Mouse (Mus musculus) naive thymus-derived CD4-positive, alpha-beta T cell, adult 2 months (primary cell): Measurements from ENCODE around the gene Lhfp.

Source experiments
- DNase-seq: peaks from one replicate; pipeline ENCODE4 v3.0.0-alpha.2; 2011; ENCODE audit warnings: low read depth

Lhfp gene

GRCm38 (mm10) chr3:53041411-53042239, at the start of gene Lhfp:
Gene Lhfp, plus strand, starts transcription at chr3:53041528.
- DNase-seq = peak; percentile 58

GRCm38 (mm10) chr3:52993296-52993695, 48.0 kb upstream of the Lhfp start:
- DNase-seq = no peak

DNA sequence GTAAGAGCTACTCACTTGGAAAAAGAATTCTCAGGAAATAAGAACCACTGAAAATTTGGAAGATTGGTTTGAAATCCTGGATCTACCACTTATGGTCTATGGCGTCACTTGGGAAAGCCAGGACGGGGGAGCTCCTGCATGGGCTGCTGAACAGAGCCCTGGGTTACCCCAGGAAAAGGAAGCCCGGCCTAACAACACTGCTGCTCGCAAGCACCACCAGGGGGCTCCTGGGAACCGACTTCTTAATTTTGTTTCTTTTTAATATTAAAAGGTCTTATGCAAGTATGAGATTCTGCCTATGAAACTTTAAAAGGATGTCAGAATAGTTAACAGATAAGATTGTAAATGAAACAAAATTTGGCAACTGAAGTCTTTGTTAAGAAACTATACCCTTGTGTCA, 46.7 kb upstream of the Lhfp start:
- peak; percentile 28 for DNase-seq

GRCm38 (mm10) chr3:52996635-52997034, 44.7 kb upstream of the Lhfp start:
- DNase-seq = no peak

- DNase-seq = no peak
Measured at GRCm38 (mm10) chr3:52997381-52997780, 43.9 kb upstream of the Lhfp start.

- no peak for DNase-seq
Measured at GRCm38 (mm10) chr3:52999016-52999744, 42.1 kb upstream of the Lhfp start.

DNA sequence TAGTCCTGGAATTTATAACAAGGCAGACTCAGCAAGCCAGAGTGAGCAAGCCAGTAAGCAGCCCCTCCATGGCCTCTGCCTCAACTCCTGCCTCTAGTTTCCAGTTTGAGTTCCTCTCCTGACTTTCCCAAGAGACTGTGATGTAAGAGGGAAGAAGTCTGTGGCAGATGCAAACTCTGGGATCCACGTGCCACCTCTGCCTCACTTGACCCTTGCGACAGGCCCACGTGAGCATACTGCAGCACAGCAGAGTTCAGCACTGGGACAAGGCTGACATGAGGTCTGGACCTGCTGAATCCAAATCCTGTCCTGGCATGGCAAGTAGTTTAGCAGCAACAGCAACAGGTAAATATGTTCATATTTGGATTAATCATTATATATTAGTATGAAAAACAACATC, 41.3 kb upstream of the Lhfp start:
- DNase-seq = no peak

- DNase-seq = no peak
Measured at GRCm38 (mm10) chr3:53002076-53002475, 39.3 kb upstream of the Lhfp start.

DNA sequence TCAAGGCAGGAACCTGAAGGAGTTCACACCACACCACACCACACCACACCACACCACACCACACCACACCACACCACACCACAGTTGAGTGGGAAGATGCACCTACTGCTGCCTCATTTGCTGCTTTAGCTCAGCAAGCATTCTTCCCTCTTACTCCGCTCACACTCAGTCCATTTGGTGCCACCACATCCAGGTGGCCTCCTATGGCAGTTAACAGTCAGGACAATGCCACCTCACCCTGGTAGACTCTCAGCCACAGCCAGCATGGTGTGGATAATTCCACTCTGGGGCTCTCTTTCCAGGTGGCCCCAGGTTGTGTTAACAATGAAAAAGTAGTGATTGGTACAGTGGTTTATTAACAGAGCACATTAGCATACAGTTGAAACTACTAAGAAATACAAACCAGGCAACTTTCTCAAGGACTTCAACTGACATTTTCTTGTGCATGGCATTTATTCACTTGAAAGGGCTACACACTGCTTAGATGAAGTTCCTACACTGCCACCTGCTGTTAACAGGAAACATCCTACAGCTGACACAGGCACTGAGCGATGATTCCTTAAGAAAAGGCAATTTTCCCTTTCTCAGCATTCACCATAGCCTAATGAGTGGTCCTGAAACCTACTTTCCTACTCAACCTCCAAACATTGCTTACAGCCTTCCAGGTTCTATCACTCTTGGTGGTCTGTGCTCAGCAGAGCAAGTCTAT, 36.8 kb upstream of the Lhfp start:
- DNase-seq = peak; percentile 71

GRCm38 (mm10) chr3:53007411-53007810, 33.9 kb upstream of the Lhfp start:
- DNase-seq = no peak

DNA sequence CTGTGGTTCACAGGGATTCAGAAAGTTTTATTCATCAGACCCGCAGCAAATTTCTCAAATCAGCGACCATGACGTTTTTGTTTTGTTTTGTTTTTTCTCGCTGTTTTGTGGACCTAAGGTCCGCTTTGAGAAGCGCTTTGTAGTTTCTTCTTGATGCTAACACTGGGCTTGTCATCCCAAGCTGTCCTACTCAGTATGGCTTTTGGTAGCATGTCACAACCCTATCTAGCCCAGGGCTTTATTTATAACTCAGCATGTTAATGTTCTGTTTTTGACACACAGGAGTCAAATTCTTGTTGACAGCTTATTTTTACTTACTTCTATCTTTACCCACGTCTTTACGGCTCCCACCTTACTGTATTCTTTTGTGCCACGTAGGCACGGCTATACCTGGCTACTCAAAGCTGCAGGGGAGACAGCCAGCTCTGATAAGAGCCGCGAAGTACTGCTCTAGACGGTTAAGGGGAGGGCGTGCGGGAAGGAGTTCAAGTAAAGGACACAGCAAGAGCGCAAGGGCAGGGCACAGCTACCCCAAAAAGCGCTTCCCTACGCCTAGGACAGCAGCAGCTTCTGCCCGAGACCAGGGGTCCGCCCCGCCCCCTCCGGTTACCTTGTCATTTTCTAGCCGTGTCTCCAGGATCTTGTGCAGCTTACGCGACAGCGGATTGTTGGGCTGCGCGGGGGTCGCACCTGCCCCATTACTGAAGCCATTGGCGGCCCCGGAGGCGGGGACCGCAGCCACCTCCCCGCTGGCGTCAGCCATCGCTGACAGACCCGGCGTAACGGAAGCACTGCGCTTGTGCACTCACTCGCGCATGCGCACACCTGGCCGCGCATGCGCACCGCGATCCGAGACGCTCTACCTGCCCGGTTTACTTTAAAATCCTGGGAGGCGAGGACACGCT, 24.6 kb upstream of the Lhfp start, which contains the start of gene Cog6:
Cog6 (minus strand) TSS at position 802 of the 905 bp plus-strand sequence.
- peak; percentile 94 for DNase-seq

DNA sequence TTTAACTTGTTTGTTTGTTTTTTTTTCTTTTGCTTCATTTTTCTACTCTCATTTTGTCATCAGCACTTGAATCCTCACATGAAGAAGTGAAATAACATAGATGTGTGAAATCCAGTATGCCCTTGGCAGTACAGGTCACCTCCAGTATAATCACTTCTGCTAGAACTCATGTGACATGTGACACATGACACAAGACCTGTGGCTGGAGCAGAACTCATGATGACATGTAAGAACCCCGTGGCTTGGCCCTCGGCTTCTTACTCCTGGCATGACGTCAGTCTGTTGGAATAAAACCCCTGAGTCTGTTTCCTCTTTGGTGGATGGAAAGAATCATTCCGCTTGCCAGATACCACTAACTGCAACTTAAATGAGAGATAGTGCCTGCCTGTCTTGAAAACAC, 14.0 kb upstream of the Lhfp start:
- no peak for DNase-seq

- peak; percentile 86 for DNase-seq
Measured at GRCm38 (mm10) chr3:53029046-53029445, 12.3 kb upstream of the Lhfp start.

DNA sequence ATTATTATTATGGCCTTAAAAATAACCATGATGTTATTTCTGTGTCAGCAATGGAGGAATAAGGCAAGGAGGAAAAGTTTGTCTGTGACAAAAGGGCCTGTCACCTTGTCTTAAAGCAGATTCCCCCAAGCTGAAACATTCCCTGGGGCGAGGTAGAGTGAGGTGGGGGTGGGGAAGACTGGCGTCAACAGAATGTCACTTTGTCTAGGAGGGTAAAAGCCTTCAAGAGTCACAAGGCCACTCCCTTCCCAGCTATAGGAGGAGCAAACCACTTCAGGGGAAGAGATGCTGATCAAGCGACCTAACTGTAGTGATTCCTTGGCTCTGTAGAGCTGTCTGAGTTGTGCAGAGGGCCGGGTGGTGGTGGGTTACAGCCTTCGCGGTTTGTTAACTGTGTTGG, 9.7 kb upstream of the Lhfp start:
- DNase-seq = no peak

DNA sequence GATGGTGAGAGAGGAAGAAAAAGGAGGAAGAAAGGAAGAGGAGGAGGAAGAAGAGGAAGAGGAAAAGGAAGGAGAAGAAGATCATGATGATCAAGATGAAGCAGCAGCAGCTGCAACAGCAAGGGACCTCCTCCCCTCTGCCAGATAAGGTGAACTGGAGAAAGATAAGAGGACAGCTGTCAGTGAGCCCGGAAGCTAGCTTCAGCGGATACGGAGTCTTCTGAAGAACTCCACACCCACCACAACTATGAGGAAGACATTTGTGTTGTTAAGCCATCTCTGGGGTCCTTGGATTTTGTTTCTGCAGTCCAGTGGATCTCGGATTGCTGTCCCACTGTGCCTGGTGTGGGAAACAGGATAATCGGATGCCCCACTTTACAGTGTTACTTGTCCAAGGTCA, 8.9 kb upstream of the Lhfp start:
- DNase-seq = peak; percentile 67

DNA sequence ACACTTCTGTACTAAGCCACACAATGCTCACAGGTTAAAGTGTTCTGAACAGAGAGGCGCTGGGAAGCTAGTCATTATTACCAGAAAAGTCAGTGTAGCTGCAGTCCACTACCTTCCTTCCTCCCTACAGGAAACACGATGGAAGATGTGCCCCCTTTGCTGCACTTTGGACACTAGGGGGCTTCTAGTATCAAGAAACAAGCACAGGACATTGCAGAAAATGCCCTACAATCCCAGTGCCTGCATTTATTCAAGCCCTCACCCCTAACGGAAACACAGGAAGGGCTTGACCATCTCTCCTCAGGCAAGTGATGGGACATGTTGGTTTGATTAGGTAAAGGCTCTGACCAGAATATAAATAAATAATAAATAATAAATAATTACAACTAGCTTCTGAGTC, 7.9 kb upstream of the Lhfp start:
- DNase-seq = peak; percentile 14

DNA sequence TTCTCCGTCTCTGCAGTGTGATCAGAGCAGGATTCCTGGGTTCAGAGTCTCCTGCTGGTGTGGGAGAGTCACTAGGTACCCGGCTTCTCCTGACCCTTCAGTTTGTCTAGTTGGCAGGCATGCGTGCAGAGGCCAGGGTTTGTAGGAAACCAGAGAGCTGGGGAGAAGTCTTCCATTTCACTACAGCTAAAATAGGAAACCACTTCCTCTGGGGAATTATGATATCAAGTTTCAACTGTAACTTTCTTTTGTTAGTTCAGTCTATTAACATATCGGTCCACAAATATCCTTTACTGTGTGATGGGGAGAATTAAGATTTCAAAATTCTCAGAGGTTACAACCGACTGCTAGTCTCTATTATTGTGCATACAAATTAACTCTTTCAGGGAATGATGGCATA, 5.3 kb upstream of the Lhfp start:
- no peak for DNase-seq

- peak; percentile 73 for DNase-seq
Measured at GRCm38 (mm10) chr3:53036941-53037340, 4.4 kb upstream of the Lhfp start.

DNA sequence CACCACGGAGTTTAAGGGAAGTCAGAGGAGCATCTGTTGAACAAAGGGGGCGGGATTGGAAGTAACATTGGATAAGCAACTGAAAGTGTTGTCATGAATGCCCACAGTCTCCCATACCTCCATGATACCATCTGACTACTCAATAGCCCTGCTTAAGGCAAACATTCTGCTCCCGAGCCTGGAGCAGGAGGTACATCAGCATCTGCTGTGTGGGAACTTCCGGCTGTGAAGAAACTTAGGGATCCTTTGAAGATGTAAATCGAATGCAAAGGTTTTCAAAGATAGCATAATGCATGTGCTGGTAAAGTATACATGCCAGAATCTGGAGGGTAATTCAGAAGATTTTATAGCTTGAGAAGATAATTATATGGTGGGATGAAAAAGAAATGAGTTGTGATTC, 2.4 kb upstream of the Lhfp start:
- no peak for DNase-seq

GRCm38 (mm10) chr3:53039746-53040145, 1.6 kb upstream of the Lhfp start:
- no peak for DNase-seq

DNA sequence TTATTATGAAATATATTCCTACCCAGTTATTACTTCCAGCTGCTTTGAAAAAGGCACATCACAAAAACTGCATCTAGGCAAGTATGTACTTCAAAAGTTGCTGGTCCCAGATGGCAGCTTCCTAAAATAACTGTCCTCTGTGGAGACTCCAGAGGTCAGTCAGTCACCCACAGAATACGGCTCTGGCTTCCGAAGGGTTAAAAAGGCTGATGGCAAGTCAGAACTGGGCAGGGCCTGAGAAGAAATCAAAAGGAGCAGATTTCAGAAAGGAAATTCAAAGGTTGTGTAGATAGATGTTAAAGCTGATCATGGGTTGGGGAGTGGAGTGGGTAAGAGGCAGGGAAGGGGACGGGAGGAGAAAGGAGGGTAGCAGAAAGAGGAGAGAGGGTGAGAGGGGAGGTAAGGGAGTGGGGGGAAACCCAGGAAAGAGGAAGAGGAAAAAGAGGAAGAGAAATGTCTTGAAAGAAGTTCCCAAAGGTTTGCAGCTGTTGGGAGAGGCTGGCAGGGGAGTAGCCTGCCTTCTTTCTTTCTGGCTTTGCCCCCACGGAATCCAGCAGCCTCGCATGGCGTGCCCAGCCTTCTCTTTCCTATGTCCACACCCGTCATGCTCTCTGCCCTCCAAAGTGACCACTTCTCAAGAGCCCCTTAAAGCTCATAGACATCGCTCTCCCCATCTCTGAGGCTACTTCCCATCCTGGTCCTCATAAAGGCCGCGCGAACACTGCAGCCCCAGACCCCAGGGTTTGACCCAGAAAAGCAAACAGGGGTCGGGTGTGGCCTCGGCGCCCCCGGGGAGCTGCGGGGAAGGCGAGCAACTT, 526 bp upstream of the Lhfp start:
- no peak for DNase-seq
